Comparison of ENCODE assay signal across 46 mouse cellular contexts in genomic region chr19:59221131-59221530, GRCm38 (mm10). TPM values are rescaled to one million over a fixed set of nuclear protein-coding genes. Genes with fewer than 3 reads are reported as not detected.
"Had no signal": no experiment of that assay in that cellular context is flagged by ENCODE, and none has a peak within 500 bp of the region (broad histone marks: within the 10 kb centered on the region; RNA-seq: fewer than 3 reads in every experiment).

No protein-coding gene starts in this region.

- H3K27ac ChIP-seq: limb, embryonic 10.5 days; limb, embryonic 12.5 days; limb, embryonic 13.5 days; limb, embryonic 15.5 days; liver, embryonic 12.5 days; liver, embryonic 13.5 days; liver, embryonic 14.5 days; liver, embryonic 15.5 days; lung, embryonic 15.5 days; macrophage; midbrain, embryonic 10.5 days; midbrain, embryonic 12.5 days; midbrain, embryonic 13.5 days; midbrain, embryonic 15.5 days; neural tube, embryonic 12.5 days had no signal

- DNase-seq: left cerebral cortex, postnatal 4 days; liver; liver, embryonic 13.5 days; liver, postnatal 0 days; lung, adult 18-20 months; lung, adult 2 months; lung, embryonic 14.5 days; lung, postnatal 10 days; lung, postnatal 14 days; lung, postnatal 36 days; lung, postnatal 4 days; midbrain, embryonic 14.5 days had no signal

- H3K36me3 ChIP-seq: limb, embryonic 10.5 days; limb, embryonic 12.5 days; limb, embryonic 13.5 days; limb, embryonic 15.5 days; liver, embryonic 12.5 days; liver, embryonic 13.5 days; liver, embryonic 15.5 days; lung, embryonic 15.5 days; midbrain, embryonic 10.5 days; midbrain, embryonic 12.5 days; midbrain, embryonic 13.5 days; midbrain, embryonic 15.5 days; neural tube, embryonic 12.5 days had no signal

- H3K4me3 ChIP-seq: limb, embryonic 10.5 days; limb, embryonic 12.5 days; limb, embryonic 13.5 days; limb, embryonic 15.5 days; liver, embryonic 12.5 days; liver, embryonic 13.5 days; liver, embryonic 15.5 days; lung, embryonic 15.5 days; megakaryocyte, embryonic 14.5 days; midbrain, embryonic 10.5 days; midbrain, embryonic 12.5 days; midbrain, embryonic 13.5 days; midbrain, embryonic 15.5 days; myocyte; neural tube, embryonic 12.5 days had no signal

- H3K27me3 ChIP-seq: limb, embryonic 15.5 days; liver, embryonic 12.5 days; liver, embryonic 13.5 days; lung, embryonic 15.5 days had no signal

- ATAC-seq: liver, embryonic 12.5 days; liver, postnatal 0 days; lung, postnatal 0 days; midbrain, embryonic 13.5 days; midbrain, embryonic 15.5 days; midbrain, embryonic 16.5 days had no signal

- H3K4me1 ChIP-seq: limb, embryonic 10.5 days; limb, embryonic 15.5 days; liver, embryonic 12.5 days; liver, embryonic 13.5 days; liver, embryonic 15.5 days; lung, embryonic 15.5 days; megakaryocyte, embryonic 14.5 days; midbrain, embryonic 12.5 days; midbrain, embryonic 13.5 days; midbrain, embryonic 15.5 days had no signal

- H3K4me2 ChIP-seq: limb, embryonic 12.5 days; limb, embryonic 13.5 days; limb, embryonic 15.5 days; liver, embryonic 11.5 days; liver, embryonic 12.5 days; liver, embryonic 13.5 days; liver, embryonic 15.5 days; lung, embryonic 14.5 days; lung, embryonic 15.5 days; midbrain, embryonic 12.5 days; midbrain, embryonic 13.5 days; midbrain, embryonic 15.5 days; neural tube, embryonic 12.5 days had no signal

- H3K9ac ChIP-seq: limb, embryonic 12.5 days; limb, embryonic 13.5 days; limb, embryonic 15.5 days; liver, embryonic 12.5 days; liver, embryonic 13.5 days; liver, embryonic 14.5 days; liver, embryonic 15.5 days; liver, postnatal 0 days; lung, embryonic 14.5 days; lung, embryonic 15.5 days; midbrain, embryonic 12.5 days; midbrain, embryonic 13.5 days; midbrain, embryonic 15.5 days; neural tube, embryonic 12.5 days had no signal

- H3K9me3 ChIP-seq: limb, embryonic 10.5 days; limb, embryonic 13.5 days; limb, embryonic 15.5 days; liver, embryonic 12.5 days; liver, embryonic 13.5 days; liver, embryonic 15.5 days; lung, embryonic 15.5 days; midbrain, embryonic 10.5 days; midbrain, embryonic 12.5 days; midbrain, embryonic 13.5 days; midbrain, embryonic 15.5 days; neural tube, embryonic 12.5 days had no signal

RNA-seq across cellular contexts. Expression of gene Kcnk18, which starts 2.1 kb away (rescaled TPM):
- total RNA-seq: left cerebral cortex, adult 8-10 months; left cerebral cortex, postnatal 10 days; left cerebral cortex, postnatal 14 days; left cerebral cortex, postnatal 25 days; left cerebral cortex, postnatal 36 days; left cerebral cortex, postnatal 4 days; liver, adult 2 months; megakaryocyte progenitor cell, adult 5-6 weeks; megakaryocyte, adult 5-6 weeks; megakaryocyte-erythroid progenitor cell, adult 5-6 weeks; monocyte, adult 5-6 weeks had no signal
- polyA plus RNA-seq: limb, embryonic 10.5 days; limb, embryonic 11.5 days; limb, embryonic 12.5 days; limb, embryonic 14.5 days; limb, embryonic 15.5 days; liver, adult 2 months; liver, embryonic 11.5 days; liver, embryonic 12.5 days; liver, embryonic 13.5 days; liver, embryonic 14.5 days; liver, embryonic 15.5 days; liver, embryonic 16.5 days; liver, postnatal 0 days; lung, adult 2 months; lung, embryonic 14.5 days; lung, embryonic 15.5 days; lung, embryonic 16.5 days; lung, postnatal 0 days; macrophage; midbrain, embryonic 10.5 days; midbrain, embryonic 12.5 days; midbrain, embryonic 13.5 days; midbrain, embryonic 14.5 days; midbrain, embryonic 15.5 days; midbrain, embryonic 16.5 days; myocyte; neural tube, embryonic 11.5 days; neural tube, embryonic 12.5 days had no signal

RNA-seq across cellular contexts. Expression of gene Vax1, which starts 51.3 kb away (rescaled TPM):
- total RNA-seq: liver, adult 2 months; megakaryocyte progenitor cell, adult 5-6 weeks; megakaryocyte, adult 5-6 weeks; megakaryocyte-erythroid progenitor cell, adult 5-6 weeks; monocyte, adult 5-6 weeks had no signal
- polyA plus RNA-seq: limb, embryonic 10.5 days; limb, embryonic 11.5 days; limb, embryonic 12.5 days; limb, embryonic 15.5 days; liver, adult 2 months; liver, embryonic 11.5 days; liver, embryonic 12.5 days; liver, embryonic 13.5 days; liver, embryonic 14.5 days; liver, embryonic 15.5 days; liver, embryonic 16.5 days; liver, postnatal 0 days; lung, adult 2 months; lung, embryonic 14.5 days; lung, embryonic 15.5 days; lung, embryonic 16.5 days; lung, postnatal 0 days; macrophage; midbrain, embryonic 14.5 days; myocyte; neural tube, embryonic 11.5 days; neural tube, embryonic 12.5 days had no signal
